In genomic region chr6:43581809-43582208, GRCm38 (mm10) we compare ENCODE assay signal across 18 mouse cellular contexts.
DNase-seq lines count a peak whose midpoint lies in the region; ATAC-seq lines count a peak whose summit lies in the region.
"Had no signal": no experiment of that assay in that cellular context is flagged by ENCODE, and none has a peak within 500 bp of the region (broad histone marks: within the 10 kb centered on the region; RNA-seq: fewer than 3 reads in every experiment).

No protein-coding gene starts in this region.

- peak; percentile 79 for ATAC-seq in cerebellum, adult (ENCODE audit: insufficient number of reproducible peaks, low FRiP score, low TSS enrichment)
- peak; percentile 75 for ATAC-seq in frontal cortex, adult (ENCODE audit: low TSS enrichment)
- ATAC-seq: activated CD4-positive, CD25-positive, alpha-beta regulatory T cell, adult 4 months; forebrain, embryonic 15.5 days; hindbrain, embryonic 16.5 days; intestine, embryonic 15.5 days had no signal

- no peak for DNase-seq in cerebellum, postnatal 4 days (ENCODE audit: low spot score in 2 of 2)
- DNase-seq in cerebellum, adult 9-10 months, result peak; percentile 42
- DNase-seq in cerebellum, postnatal 10 days, result no peak
- no peak for DNase-seq in frontal cortex, postnatal 10 days (ENCODE audit: low spot score in 2 of 2)
- DNase-seq in spleen, adult 12 weeks (ENCODE audit: low spot score), result no peak
- DNase-seq: adrenal gland, adult 8-10 months; adrenal gland, postnatal 25 days; gastrocnemius, postnatal 25 days; heart, adult 18-20 months; heart, postnatal 10 days; heart, postnatal 36 days; kidney, adult 11 months had no signal
